ENCODE assay signal across 28 mouse cellular contexts in genomic region chr12:16384396-16384795, GRCm38 (mm10).
A peak's percentile ranks its signal among the peaks of the same experiment; 100 is the strongest.
DNase-seq lines count a peak whose midpoint lies in the region; ATAC-seq and TF ChIP-seq lines count a peak whose summit lies in the region.
"Had no signal": no experiment of that assay in that cellular context is flagged by ENCODE, and none has a peak within 500 bp of the region (broad histone marks: within the 10 kb centered on the region; RNA-seq: fewer than 3 reads in every experiment).

No protein-coding gene starts in this region.

- no peak overlapping the region for H3K4me2 ChIP-seq in liver, postnatal 0 days (ENCODE audit: low read depth, low read length)
- no peak overlapping the region for H3K4me2 ChIP-seq in forebrain, embryonic 12.5 days
- H3K4me2 ChIP-seq: embryonic facial prominence, embryonic 15.5 days; heart, embryonic 12.5 days; hindbrain, embryonic 14.5 days; kidney, embryonic 15.5 days; liver, embryonic 15.5 days; lung, embryonic 15.5 days; midbrain, embryonic 12.5 days; neural tube, embryonic 12.5 days had no signal

- H3K27ac ChIP-seq in liver, postnatal 0 days (ENCODE audit: low read depth) = peak overlapping the region; percentile 81; the same call in 1 of the 2 replicates
- H3K27ac ChIP-seq in small intestine, adult 2 months (ENCODE audit: insufficient read depth, low read depth, low read length) = peak overlapping the region; percentile 74; the same call in 1 of the 2 replicates
- no peak overlapping the region for H3K27ac ChIP-seq in forebrain, embryonic 12.5 days
- H3K27ac ChIP-seq: heart, adult 2 months; hindbrain, embryonic 14.5 days; kidney, embryonic 15.5 days; liver, embryonic 15.5 days; lung, embryonic 15.5 days; midbrain, embryonic 12.5 days; neural tube, embryonic 12.5 days had no signal

- H3K4me3 ChIP-seq in liver, postnatal 0 days (ENCODE audit: low read depth, low read length) = no peak overlapping the region
- H3K4me3 ChIP-seq in small intestine, adult 2 months (ENCODE audit: low read depth, low read length) = no peak overlapping the region
- no peak overlapping the region for H3K4me3 ChIP-seq in forebrain, embryonic 12.5 days (replicated peaks)
- H3K4me3 ChIP-seq: embryonic facial prominence, embryonic 15.5 days; heart, adult 2 months; heart, embryonic 12.5 days; kidney, embryonic 15.5 days; liver, embryonic 15.5 days; lung, embryonic 15.5 days; megakaryocyte, embryonic 14.5 days; midbrain, embryonic 12.5 days; myocyte; neural tube, embryonic 12.5 days had no signal

- no peak; the same call in 1 of the 2 replicates for TF ChIP-seq EP300 in liver, postnatal 0 days (IDR thresholded peaks at IDR 0.05; ENCODE audit: low read depth)

- H3K36me3 ChIP-seq in liver, postnatal 0 days (replicated peaks; ENCODE audit: insufficient read depth, low read length) = no peaks in the 10 kb centered on the region
- no peaks in the 10 kb centered on the region for H3K36me3 ChIP-seq in small intestine, adult 2 months (ENCODE audit: control insufficient read depth, insufficient read depth, low read length)
- H3K36me3 ChIP-seq in forebrain, embryonic 12.5 days (replicated peaks) = no peaks in the 10 kb centered on the region
- H3K36me3 ChIP-seq: embryonic facial prominence, embryonic 15.5 days; heart, embryonic 12.5 days; kidney, embryonic 15.5 days; liver, embryonic 15.5 days; lung, embryonic 15.5 days; midbrain, embryonic 12.5 days; neural tube, embryonic 12.5 days had no signal

- no peaks in the 10 kb centered on the region for H3K27me3 ChIP-seq in liver, postnatal 0 days (ENCODE audit: insufficient read depth, low read length)
- H3K27me3 ChIP-seq in small intestine, adult 2 months (ENCODE audit: control insufficient read depth, insufficient read depth, low read length) = no peaks in the 10 kb centered on the region
- H3K27me3 ChIP-seq in forebrain, embryonic 12.5 days = no peaks in the 10 kb centered on the region
- H3K27me3 ChIP-seq: embryonic facial prominence, embryonic 15.5 days; heart, embryonic 12.5 days; kidney, embryonic 15.5 days; liver, embryonic 15.5 days; lung, embryonic 15.5 days; megakaryocyte, embryonic 14.5 days; midbrain, embryonic 12.5 days; neural tube, embryonic 12.5 days had no signal

- 71% methylated on average over 1 of the region's 1 CpGs for WGBS in liver, postnatal 0 days (ENCODE audit: insufficient replicate concordance)
- WGBS in small intestine, adult 2 months = 34% methylated on average over 1 of the region's 1 CpGs
- 89% methylated on average over 1 of the region's 1 CpGs for WGBS in forebrain, embryonic 12.5 days

- TF ChIP-seq CTCF in liver, postnatal 0 days (IDR thresholded peaks at IDR 0.05; ENCODE audit: low read depth) = no peak
- no peak for TF ChIP-seq CTCF in small intestine, adult 2 months (IDR thresholded peaks at IDR 0.05; ENCODE audit: extremely low read depth, insufficient read length, insufficient replicate concordance, low read depth, low read length)

- TF ChIP-seq POLR2A in small intestine, adult 2 months (IDR thresholded peaks at IDR 0.05; ENCODE audit: low read depth, low read length) = no peak

- no peak overlapping the region for H3K9ac ChIP-seq in liver, postnatal 0 days (replicated peaks)
- H3K9ac ChIP-seq in forebrain, embryonic 12.5 days = no peak overlapping the region
- H3K9ac ChIP-seq: embryonic facial prominence, embryonic 15.5 days; heart, embryonic 12.5 days; hindbrain, embryonic 14.5 days; kidney, embryonic 15.5 days; liver, embryonic 15.5 days; lung, embryonic 15.5 days; midbrain, embryonic 12.5 days; neural tube, embryonic 12.5 days had no signal

- H3K9me3 ChIP-seq in liver, postnatal 0 days (ENCODE audit: low read length) = no peaks in the 10 kb centered on the region
- H3K9me3 ChIP-seq in forebrain, embryonic 12.5 days = no peaks in the 10 kb centered on the region
- H3K9me3 ChIP-seq: embryonic facial prominence, embryonic 15.5 days; heart, embryonic 12.5 days; kidney, embryonic 15.5 days; liver, embryonic 15.5 days; lung, embryonic 15.5 days; megakaryocyte, embryonic 14.5 days; midbrain, embryonic 12.5 days had no signal

- no peak for DNase-seq in liver, postnatal 0 days
- DNase-seq in liver = no peak
- DNase-seq in thymus, postnatal 14 days = peak; percentile 9
- DNase-seq in thymus, postnatal 10 days (ENCODE audit: low spot score in 2 of 2) = no peak
- DNase-seq in gastrocnemius, postnatal 36 days = no peak
- DNase-seq: adrenal gland, postnatal 10 days; cerebellum, adult 11-12 months; cerebellum, adult 9-11 months; embryo, embryonic 11 days; gastrocnemius, postnatal 25 days; kidney, adult 18-20 months; left cerebral cortex, postnatal 4 days; right cerebral cortex, postnatal 4 days had no signal

- no peaks in the 10 kb centered on the region for H3K4me1 ChIP-seq in liver, postnatal 0 days (ENCODE audit: insufficient read depth)
- H3K4me1 ChIP-seq in small intestine, adult 2 months (ENCODE audit: control insufficient read depth, insufficient read depth, insufficient read length, low read length) = no peaks in the 10 kb centered on the region
- H3K4me1 ChIP-seq in forebrain, embryonic 12.5 days = no peaks in the 10 kb centered on the region
- H3K4me1 ChIP-seq: heart, embryonic 12.5 days; liver, embryonic 15.5 days; lung, embryonic 15.5 days; megakaryocyte, embryonic 14.5 days; midbrain, embryonic 12.5 days; neural tube, embryonic 12.5 days had no signal

- intact Hi-C loops in gastrocnemius, postnatal 36 days (cut with DNase I) = no loop called here

- 0 out of 2 replicates have a peak, but pooled peaks have one; percentile 21 for ATAC-seq in liver, postnatal 0 days
- peak; percentile 36 for ATAC-seq in activated CD4-positive, CD25-positive, alpha-beta regulatory T cell, adult 4 months
- no peak for ATAC-seq in forebrain, embryonic 12.5 days (ENCODE audit: low FRiP score)
- ATAC-seq: forebrain, embryonic 14.5 days had no signal
